Mouse (Mus musculus): Measurements from ENCODE around the gene Parp16.
A peak's percentile ranks its signal among the peaks of the same experiment; 100 is the strongest.

DNA sequence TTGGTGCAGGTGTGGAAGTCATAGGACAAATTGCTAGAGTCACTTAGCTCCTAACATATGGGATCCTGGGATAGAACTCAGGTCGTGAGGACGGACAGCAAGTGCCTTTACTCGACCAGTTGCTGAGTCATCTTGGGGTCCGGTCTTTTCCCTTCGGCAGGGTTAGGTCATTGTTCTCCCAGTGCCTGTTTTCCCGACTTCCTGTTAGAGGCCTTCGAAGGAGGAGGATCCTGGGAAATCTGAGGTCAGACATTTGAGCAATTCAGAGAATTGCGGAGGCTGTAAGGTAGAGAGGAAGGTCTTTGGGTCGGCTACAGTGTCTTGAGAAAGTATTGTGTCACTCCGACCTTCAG is 19.2 kb downstream of the Parp16 start:
- TF ChIP-seq ETS1 (conservative IDR thresholded peaks at IDR 0.05; ENCODE audit: low read depth, low read length) (no peak), UBTF (IDR thresholded peaks at IDR 0.05; ENCODE audit: low read depth, low read length) (no peak), MAFK (IDR thresholded peaks at IDR 0.05; ENCODE audit: insufficient replicate concordance, low read length) (0 out of 2 replicates have a peak, but pooled peaks have one; percentile 21), CTCF (conservative IDR thresholded peaks at IDR 0.05 in 1 of 2, IDR thresholded peaks at IDR 0.05 in 1 of 2; ENCODE audit: low read depth in 2 of 2, low read length in 2 of 2) (no peak), SIN3A (IDR thresholded peaks at IDR 0.05; ENCODE audit: low read length) (no peak)
